Mouse (Mus musculus): ENCODE measurements around the gene Camk2g. TPM values are rescaled to one million over a fixed set of nuclear protein-coding genes. Genes with fewer than 3 reads are reported as not detected.

Gene Camk2g
- 11.7 and 23.0 TPM in 2 replicates for polyA plus RNA-seq (2012; ENCODE audit: low replicate concordance)

DNA sequence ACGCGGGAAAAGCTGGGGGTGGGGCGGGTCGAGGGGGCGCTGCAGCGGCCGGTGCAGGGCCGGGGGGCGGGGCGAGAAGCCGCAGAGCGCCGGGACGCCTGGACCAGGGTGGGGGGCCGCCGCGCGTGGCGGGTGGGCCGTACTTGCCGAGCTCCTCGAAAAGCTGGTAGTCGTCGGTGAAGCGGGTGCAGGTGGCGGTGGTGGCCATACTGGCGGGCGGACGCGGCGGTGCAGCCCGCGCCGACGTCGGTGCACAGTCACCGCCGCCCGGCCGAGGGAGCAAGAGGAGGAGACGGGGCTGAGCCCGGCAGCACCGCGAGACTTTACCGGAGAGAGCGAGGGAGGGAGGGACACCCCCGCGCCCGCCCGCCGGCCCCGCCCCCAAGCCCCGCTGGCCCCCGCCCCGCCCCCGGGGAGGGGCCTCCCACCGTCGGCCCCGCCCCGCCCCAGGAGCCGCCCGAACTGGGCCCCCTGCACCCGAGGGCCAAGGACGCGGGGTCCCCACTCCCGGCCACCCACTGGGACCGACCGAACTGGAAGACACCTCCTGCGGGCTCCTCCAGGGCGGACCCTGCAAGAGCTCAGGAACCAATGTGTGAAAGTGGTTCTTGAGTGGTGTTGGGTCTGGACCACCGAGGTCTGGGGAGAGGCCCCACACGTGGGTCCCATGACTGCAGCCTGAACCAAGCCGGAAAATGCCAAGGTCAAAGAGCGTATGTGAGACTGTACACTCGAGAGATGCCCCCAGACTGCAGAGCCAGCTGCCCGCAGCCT, at the start of gene Camk2g:
Gene Camk2g (minus strand): TSS at position 331 of the 774 bp plus-strand sequence.

DNA sequence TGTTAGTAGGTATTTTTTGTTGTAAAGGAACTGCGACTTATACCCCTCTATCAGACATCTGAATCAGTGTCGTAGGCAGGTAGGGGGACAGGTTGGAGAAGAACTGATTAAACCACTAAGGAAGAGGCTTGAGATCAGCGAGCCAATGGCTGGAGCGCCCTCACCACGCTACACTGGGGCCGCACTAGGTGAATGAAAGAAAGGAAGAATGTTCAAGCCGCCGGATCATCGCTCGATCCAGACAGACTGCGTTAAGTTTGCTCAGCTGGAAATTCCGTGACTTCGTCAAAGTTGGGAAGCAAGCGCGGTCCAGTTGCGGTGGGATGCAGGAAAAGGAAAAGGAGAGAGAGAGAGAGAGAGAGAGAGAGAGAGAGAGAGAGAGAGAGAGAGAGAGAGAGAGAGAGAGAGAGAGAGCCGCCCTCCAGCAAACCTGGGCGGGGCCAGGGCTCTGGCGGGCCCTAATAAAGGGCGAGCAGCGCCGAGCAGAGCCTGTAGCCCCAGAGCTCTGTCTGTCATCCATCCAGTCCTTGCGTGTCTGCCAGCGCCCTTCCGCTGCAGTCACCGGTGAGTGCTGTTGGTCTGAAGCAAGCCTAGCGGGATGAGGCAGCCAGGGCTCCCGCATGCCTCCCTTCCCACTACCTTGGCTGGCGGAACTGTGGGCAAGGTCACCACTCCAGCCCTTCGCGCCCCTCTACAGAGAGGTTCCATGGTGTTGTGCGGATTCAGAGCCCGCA, 42.5 kb upstream of the Camk2g start, which contains the start of gene Plau:
Gene Plau (plus strand): TSS at position 490 of the 734 bp plus-strand sequence.

DNA sequence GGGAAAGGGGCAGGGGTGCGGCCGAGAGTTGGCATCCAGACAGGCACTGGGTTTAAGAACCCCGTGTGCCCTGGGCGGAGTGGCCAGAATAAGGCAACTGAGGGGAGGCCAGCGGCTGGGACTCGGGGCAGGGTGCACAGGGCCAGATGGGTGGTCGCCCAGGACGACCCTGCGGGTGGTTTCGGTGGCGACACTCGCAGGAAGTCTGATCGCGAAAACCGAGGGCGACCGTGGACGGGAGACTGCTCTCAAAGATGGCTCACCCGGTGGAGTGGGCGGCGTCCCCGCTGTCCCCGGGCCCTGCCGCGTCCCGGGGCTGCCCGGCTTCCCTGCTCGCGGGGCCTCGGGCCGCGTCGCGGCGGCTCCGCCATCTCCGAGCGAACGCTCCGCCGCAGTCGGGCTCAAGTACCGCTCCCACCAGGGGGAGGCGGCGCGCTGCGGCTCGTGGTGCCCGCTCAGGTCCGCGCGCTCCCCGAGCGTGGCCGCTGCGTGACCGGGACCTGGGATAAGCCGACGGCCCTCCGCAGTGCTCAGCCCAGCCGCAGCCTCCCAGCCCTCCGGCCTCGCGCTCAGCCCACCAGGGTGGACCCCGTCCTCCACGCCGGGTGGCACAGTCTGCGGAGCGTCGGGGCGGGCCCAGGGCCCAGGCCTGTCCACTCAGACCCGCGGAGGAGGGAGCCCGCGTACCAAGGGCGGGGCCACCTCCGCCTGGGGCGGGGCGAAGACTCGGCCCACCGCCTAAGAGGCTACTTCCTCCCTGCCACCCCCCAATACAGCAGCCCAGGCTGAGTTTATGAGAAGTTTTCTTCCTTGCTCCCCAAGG, 59.7 kb downstream of the Camk2g start, which contains the start of gene Ndst2:
Gene Ndst2 (minus strand): TSS at position 611 of the 823 bp plus-strand sequence.

DNA sequence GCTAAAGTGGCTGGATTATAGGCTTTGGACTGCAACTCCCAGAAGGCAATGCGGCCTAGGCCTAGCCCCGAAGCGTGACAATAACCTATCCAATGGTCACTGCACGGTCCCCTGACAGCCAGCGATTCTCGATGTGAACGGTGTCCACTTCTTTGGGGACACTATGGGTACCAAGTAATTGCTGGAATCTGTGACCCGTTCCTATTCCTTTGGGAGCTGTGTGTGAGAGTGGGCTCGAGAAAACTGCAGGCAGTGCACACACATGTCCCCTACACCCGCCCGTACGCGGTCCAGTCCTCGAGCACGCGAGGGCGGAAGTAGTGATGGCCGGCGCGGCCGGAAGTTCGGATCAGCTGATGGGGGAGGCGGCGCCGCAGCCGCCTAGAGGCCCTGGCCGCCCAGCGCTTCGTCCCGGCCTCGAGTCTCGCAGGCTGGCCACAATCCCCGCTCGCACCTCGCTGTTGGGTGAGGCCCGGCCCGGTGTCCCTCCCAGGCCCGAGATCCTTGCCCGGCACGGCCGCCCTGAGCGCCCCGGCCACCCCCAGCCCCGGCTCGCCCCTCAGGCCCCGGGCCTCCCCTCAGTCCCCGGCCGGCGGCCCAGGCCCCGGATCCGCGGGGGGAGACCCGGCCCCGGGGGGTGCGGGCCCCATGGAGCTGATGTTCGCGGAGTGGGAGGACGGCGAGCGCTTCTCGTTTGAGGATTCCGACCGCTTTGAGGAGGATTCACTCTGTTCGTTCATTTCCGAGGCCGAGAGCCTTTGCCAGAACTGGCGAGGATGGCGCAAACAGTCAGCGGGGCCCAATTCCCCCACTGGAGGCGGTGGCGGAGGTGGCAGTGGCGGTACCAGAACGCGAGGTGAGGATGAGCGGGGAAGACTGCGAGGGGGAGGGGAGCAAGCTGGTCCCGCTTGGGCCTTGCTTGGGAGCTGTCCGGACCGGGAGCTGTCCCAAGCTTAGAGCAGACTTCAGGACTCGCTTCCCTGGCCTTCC, 86.4 kb downstream of the Camk2g start, which contains the start of gene Zswim8:
Gene Zswim8 (plus strand): TSS at position 352 of the 990 bp plus-strand sequence.

DNA sequence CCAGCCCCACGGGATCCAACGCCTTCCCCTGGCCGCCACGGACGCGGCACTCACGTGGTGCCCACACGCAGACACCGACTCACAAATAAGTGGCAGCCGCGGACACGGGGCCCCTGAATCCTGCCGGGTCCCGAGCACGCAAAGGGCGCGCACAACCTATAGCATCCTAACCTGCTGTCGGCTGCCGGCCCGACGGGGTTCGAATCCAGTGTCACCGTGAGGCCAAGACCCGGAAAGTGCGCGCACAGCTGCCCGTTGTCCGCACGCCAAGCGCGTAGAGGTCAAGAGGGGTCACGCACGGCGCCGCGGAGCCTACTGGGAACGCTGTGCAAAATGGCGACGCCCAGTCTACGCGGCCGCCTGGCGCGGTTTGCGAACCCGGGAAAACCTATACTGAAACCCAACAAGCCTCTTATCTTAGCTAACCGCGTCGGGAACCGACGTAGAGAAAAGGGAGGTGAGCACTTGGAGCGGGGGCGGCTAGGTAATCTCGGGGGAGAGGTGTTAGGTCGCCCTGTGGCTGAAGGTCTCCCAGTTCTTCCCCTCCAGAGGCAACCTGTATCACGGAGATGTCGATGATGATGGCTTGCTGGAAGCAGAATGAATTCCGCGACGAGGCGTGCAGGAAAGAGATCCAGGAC, 91.0 kb downstream of the Camk2g start, which contains the start of gene Chchd1:
Gene Chchd1 (plus strand): TSS at position 266 of the 641 bp plus-strand sequence.

DNA sequence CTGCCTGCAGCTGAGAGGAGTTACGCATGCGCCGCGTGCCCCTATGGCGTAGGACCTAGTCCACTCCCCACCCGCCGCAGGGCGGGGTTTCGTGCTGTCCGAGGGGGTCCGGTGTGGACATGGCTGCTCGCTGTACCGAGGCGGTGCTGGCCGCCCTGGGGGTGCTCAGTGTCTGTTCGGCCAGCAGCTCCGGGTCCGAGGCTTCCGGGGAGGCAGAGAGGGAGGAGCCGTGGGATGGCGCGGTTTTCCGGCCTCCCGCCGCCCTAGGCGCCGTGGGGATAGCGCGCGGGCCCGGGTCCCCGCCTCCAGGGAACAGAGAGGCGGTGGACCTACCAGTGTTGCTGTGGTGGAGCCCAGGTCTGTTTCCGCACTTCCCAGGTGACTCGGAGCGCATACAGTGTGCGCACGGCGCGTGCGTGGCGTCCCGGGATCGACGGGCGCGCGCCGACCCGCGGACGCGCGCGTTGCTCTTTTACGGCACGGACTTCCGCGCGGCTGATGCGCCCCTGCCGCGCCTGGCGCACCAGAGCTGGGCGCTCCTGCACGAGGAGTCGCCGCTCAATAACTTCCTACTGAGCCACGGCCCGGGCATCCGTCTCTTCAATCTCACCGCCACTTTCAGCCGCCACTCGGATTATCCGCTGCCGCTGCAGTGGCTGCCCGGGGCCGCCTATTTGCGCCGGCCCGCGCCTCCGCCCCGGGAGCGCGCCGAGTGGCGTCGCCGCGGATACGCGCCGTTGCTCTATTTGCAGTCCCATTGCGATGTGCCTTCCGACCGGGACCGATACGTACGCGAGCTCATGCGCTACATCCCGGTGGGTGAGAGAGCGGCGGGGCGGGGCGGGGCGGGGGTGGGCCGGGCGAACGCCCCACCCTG, 98.8 kb downstream of the Camk2g start, which contains the start of gene Fut11:
Gene Fut11 (plus strand): TSS at position 85 of the 877 bp plus-strand sequence.

Other genes with a start within 250 kb of the Camk2g start
- 4.2 and 8.2 TPM in 2 replicates for gene Ppp3cb, start 247.5 kb downstream of the Camk2g start, polyA plus RNA-seq (2012; ENCODE audit: low replicate concordance)
- gene Usp54, start 153.0 kb downstream of the Camk2g start, polyA plus RNA-seq (2012; ENCODE audit: low replicate concordance) = 0.27 and 0.85 TPM in 2 replicates
- gene Myoz1, start 137.5 kb downstream of the Camk2g start, polyA plus RNA-seq (2012; ENCODE audit: low replicate concordance) = not detected in 2 replicates
- 0.11 and 0.42 TPM in 2 replicates for gene Synpo2l, start 125.7 kb downstream of the Camk2g start, polyA plus RNA-seq (2012; ENCODE audit: low replicate concordance)
- 105 and 334 TPM in 2 replicates for gene Sec24c, start 119.8 kb downstream of the Camk2g start, polyA plus RNA-seq (2012; ENCODE audit: low replicate concordance)
- 13.0 and 18.6 TPM in 2 replicates for gene Fut11, start 99.1 kb downstream of the Camk2g start, polyA plus RNA-seq (2012; ENCODE audit: low replicate concordance)
- gene Chchd1, start 91.1 kb downstream of the Camk2g start, polyA plus RNA-seq (2012; ENCODE audit: low replicate concordance) = 3.3 and 7.9 TPM in 2 replicates
- gene Zswim8, start 86.5 kb downstream of the Camk2g start, polyA plus RNA-seq (2012; ENCODE audit: low replicate concordance) = 85.3 and 88.8 TPM in 2 replicates
- 17.4 and 31.6 TPM in 2 replicates for gene Ndst2, start 59.5 kb downstream of the Camk2g start, polyA plus RNA-seq (2012; ENCODE audit: low replicate concordance)
- gene Plau, start 42.6 kb upstream of the Camk2g start, polyA plus RNA-seq (2012; ENCODE audit: low replicate concordance) = 0.57 TPM in 1 of 2 replicates, not detected in the other
- gene Vcl, start 135.3 kb upstream of the Camk2g start, polyA plus RNA-seq (2012; ENCODE audit: low replicate concordance) = 2.8 and 42.6 TPM in 2 replicates